Mouse (Mus musculus): ENCODE measurements around the gene Med1. TPM values are rescaled to one million over a fixed set of nuclear protein-coding genes. Genes with fewer than 3 reads are reported as not detected.

The Med1 gene
- polyA plus RNA-seq, 1 experiment from 2014 or later = 84.7 TPM

DNA sequence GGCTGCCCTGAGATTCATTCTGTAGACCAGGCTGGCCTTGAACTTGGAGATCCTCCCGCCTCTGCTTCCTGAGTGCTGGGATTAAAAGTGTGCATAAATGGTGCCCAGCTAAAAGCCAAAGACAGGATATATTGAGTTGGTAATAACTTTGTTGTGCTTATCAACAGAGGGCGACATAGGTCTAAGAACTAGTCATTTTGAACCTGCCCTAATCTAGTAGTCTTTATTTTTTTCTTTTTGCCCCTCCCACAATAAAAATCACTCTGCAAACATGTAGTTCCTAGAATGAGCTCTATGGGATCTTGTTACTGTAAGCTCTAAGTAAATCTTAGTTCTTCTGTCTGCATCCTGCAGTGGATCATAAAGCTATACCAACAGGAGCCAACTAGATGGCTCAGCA is 50.5 kb downstream of the Med1 start:
- H3K36me3 ChIP-seq = no peaks in the 10 kb centered on the region; the same call in 1 of the 2 replicates
- H3K27ac ChIP-seq (replicated peaks) = no peak overlapping the region
- no peak overlapping the region for H3K4me3 ChIP-seq
- H3K4me1 ChIP-seq = peaks cover 7% of the 10 kb centered on the region
- H3K4me2 ChIP-seq (replicated peaks) = no peak overlapping the region
- no peaks in the 10 kb centered on the region for H3K27me3 ChIP-seq
- no peaks in the 10 kb centered on the region for H3K9me3 ChIP-seq
- WGBS = 89% methylated on average over 2 of the region's 2 CpGs
- no peak for ATAC-seq (ENCODE audit: low FRiP score, low read depth)
- no peak overlapping the region for H3K9ac ChIP-seq (replicated peaks)

DNA sequence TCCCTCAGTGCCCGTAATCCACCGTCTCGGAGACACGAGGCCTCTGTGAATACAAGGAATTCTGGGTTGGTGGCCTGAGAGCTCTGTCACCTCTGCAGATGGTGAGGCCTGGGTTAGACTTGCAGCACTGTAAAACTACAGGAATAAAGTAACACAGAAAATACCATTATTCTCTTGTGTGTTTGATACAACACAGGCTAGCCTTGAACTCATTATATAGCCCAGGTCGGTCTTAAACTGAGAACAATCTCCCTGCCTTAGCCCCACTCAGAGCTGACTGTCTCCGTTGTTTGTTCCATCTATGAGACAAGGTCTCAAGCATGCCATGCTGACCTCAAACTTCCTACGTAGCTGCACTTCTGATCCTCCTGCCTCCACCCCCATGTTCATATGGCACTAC is 54.2 kb downstream of the Med1 start:
- ATAC-seq (ENCODE audit: low FRiP score, low read depth) = no peak
- WGBS = 85% methylated on average over 7 of the region's 7 CpGs

DNA sequence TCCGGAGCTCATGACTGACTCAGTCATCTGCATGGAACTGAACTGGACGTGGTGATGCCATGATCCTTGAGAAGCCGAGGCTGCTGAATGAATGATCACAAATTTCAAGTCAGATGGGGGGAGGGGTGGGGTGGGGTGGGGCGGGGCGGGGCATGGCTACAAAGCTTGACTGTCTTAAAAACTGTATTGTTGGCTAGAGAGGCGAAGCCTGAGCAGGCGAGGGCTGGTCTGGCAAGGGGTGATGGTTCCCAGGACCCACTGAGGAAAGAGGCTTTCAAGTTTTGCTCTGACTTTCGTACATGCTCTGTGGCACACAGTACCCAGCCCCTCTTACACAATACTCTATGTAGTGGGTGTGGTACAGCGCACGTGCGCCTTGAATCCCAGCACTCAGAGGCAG is 55.3 kb downstream of the Med1 start:
- H3K36me3 ChIP-seq = peaks cover 4% of the 10 kb centered on the region; the same call in 1 of the 2 replicates
- H3K4me2 ChIP-seq (replicated peaks) = no peak overlapping the region
- H3K9ac ChIP-seq (replicated peaks) = no peak overlapping the region
- no peak for ATAC-seq (ENCODE audit: low FRiP score, low read depth)
- H3K27me3 ChIP-seq = no peaks in the 10 kb centered on the region
- WGBS = 89% methylated on average over 11 of the region's 11 CpGs
- no peaks in the 10 kb centered on the region for H3K4me1 ChIP-seq
- H3K4me3 ChIP-seq = no peak overlapping the region
- no peaks in the 10 kb centered on the region for H3K9me3 ChIP-seq
- H3K27ac ChIP-seq (replicated peaks) = no peak overlapping the region

More for the DNA sequence above, 54.2 kb downstream of the Med1 start:
- peaks cover 4% of the 10 kb centered on the region; the same call in 1 of the 2 replicates for H3K36me3 ChIP-seq
- no peak overlapping the region for H3K4me3 ChIP-seq
- H3K4me1 ChIP-seq = no peaks in the 10 kb centered on the region
- no peak overlapping the region for H3K4me2 ChIP-seq (replicated peaks)
- H3K9ac ChIP-seq (replicated peaks) = no peak overlapping the region
- no peak overlapping the region for H3K27ac ChIP-seq (replicated peaks)
- H3K9me3 ChIP-seq = no peaks in the 10 kb centered on the region
- no peaks in the 10 kb centered on the region for H3K27me3 ChIP-seq

DNA sequence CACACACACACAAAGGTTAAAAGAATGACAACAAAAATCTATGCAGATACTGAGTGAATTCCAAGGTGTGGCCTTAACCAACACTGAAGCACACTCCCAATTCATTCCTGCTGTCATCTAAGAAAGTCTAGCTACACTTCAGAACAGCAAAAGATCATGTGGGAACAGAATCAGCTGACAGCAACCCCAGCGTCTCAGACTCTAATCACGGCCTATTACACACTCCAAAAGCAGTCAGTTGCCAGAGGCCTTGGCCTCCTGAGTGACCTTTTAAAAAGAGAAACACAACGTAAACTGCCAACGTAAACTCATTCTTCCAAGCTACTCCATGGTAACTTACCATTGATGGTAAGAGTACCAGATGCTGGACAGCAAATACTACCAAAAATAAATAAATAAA is 58.1 kb downstream of the Med1 start:
- 0 out of 2 replicates have a peak, but pooled peaks cover 2% of the 10 kb centered on the region for H3K4me1 ChIP-seq
- WGBS = 80% methylated on average over 4 of the region's 4 CpGs
- no peak overlapping the region for H3K4me2 ChIP-seq (replicated peaks)
- no peaks in the 10 kb centered on the region for H3K9me3 ChIP-seq
- H3K9ac ChIP-seq (replicated peaks) = no peak overlapping the region
- 0 out of 2 replicates have a peak, but pooled peaks cover 4% of the 10 kb centered on the region for H3K36me3 ChIP-seq
- no peak for ATAC-seq (ENCODE audit: low FRiP score, low read depth)
- H3K4me3 ChIP-seq = no peak overlapping the region
- H3K27ac ChIP-seq (replicated peaks) = no peak overlapping the region
- no peaks in the 10 kb centered on the region for H3K27me3 ChIP-seq

DNA sequence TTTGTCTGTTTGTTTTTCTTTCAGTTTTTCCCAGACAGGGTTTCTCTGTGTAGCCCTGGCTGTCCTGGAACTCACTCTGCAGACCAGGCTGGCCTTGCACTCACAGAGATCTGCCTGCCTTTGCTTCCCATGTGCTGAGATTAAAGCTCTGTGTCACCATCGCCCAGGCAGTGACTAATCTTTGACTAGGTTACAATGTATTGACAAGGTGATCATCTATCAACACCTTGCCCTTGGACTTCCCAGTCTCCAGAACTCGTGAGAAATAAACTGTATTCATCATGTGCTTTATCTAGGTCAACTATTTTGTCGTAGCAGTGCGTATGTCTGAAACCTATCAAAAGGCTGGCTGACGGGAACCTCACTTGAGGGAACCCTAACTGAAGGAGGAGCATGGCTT is 69.7 kb downstream of the Med1 start:
- Histone ChIP-seq H3K4me2 (replicated peaks) (no peak overlapping the region), H3K27me3 (no peaks in the 10 kb centered on the region), H3K9ac (replicated peaks) (no peak overlapping the region), H3K4me3 (no peak overlapping the region), H3K27ac (replicated peaks) (no peak overlapping the region), H3K4me1 (no peaks in the 10 kb centered on the region), H3K9me3 (no peaks in the 10 kb centered on the region), H3K36me3 (peaks cover 32% of the 10 kb centered on the region)
- no peak for ATAC-seq (ENCODE audit: low FRiP score, low read depth)
- 90% methylated on average over 5 of the region's 5 CpGs for WGBS

DNA sequence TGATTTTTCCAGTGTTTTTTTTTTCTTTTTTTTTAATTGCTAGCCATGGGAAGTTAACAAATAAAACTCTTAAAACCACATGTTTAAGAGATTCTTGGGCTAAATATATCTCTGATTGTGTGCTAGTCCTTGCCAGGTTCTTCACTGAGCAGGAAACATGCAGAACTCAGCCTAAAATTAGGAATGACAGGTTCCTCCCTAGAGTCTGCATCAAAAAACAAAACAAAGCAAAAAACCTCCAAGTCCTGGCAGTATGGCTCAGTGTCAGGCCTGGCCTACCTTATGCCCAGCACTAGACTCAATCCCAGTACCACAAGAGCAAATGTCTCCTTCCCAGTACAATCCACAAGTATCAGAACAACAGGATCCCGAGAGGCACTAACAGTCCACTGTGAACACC is 78.7 kb downstream of the Med1 start:
- Histone ChIP-seq H3K4me3 (no peak overlapping the region), H3K9me3 (no peaks in the 10 kb centered on the region), H3K27ac (replicated peaks) (no peak overlapping the region), H3K4me1 (no peaks in the 10 kb centered on the region), H3K4me2 (replicated peaks) (no peak overlapping the region), H3K36me3 (peaks cover 44% of the 10 kb centered on the region), H3K27me3 (no peaks in the 10 kb centered on the region), H3K9ac (replicated peaks) (no peak overlapping the region)
- ATAC-seq (ENCODE audit: low FRiP score, low read depth) = no peak
- WGBS = 97% methylated on average over 1 of the region's 1 CpGs

DNA sequence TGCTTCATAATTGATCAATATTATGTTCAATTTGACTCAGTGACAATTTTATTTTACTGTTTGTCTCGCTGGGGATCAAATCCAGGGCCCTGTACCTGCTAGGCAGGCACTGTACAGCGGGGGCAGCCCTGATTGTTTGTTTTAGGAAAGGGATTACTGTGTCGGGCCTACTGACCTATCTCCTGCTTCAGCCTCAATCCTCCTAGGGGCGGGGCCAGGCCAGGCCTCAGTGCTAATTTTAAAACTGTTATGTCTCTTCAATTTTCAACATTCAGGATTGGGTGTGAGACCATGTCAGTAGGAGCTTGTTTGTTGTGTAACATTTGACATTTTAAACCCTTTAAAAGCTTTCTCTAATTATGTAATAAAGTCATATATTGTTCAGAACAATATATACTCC is 79.6 kb downstream of the Med1 start:
- 50% methylated on average over 4 of the region's 4 CpGs for WGBS
- H3K36me3 ChIP-seq = peaks cover 48% of the 10 kb centered on the region

DNA sequence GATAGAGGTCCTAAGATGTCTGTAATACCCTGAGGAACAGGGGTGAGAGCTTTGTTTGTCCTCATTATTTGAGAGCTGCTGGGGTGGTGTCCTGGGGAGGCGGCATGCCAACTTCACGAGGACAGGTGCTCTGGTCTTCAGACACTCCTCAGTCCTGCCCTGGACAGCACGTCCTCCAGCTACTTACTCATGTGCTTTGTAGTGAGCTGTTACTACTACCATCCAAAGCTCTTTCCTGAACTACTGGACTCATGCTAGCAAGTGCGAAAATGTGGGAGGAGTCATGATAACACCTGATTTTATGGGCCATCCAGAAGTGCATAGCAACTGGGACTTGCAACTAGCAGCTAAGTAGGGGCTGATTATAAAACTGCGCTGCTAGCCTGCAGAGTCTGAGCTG is 83.4 kb downstream of the Med1 start:
- H3K36me3 ChIP-seq = peaks cover 63% of the 10 kb centered on the region

More for the DNA sequence above, 79.6 kb downstream of the Med1 start:
- Histone ChIP-seq H3K27ac (replicated peaks) (no peak overlapping the region), H3K4me2 (replicated peaks) (no peak overlapping the region), H3K4me1 (no peaks in the 10 kb centered on the region), H3K9ac (replicated peaks) (no peak overlapping the region), H3K27me3 (no peaks in the 10 kb centered on the region), H3K4me3 (no peak overlapping the region), H3K9me3 (no peaks in the 10 kb centered on the region)
- ATAC-seq (ENCODE audit: low FRiP score, low read depth) = no peak

More for the DNA sequence above, 83.4 kb downstream of the Med1 start:
- H3K9ac ChIP-seq (replicated peaks) = no peak overlapping the region
- no peak overlapping the region for H3K27ac ChIP-seq (replicated peaks)
- no peak for ATAC-seq (ENCODE audit: low FRiP score, low read depth)
- 88% methylated on average over 5 of the region's 5 CpGs for WGBS
- no peaks in the 10 kb centered on the region for H3K9me3 ChIP-seq
- no peaks in the 10 kb centered on the region for H3K27me3 ChIP-seq
- H3K4me1 ChIP-seq = no peaks in the 10 kb centered on the region
- H3K4me3 ChIP-seq = no peak overlapping the region
- no peak overlapping the region for H3K4me2 ChIP-seq (replicated peaks)

Small RNA genes within 50 kb of the gene (microRNA-seq; reads per million reads assigned to microRNA genes)
- gene Gm27399 = not detected

Other genes starting within 250 kb of the Med1 start
- gene Plxdc1, start 206.8 kb downstream of the Med1 start, polyA plus RNA-seq (2016; fragmentation: Nextera tagmentation; extraction: Ambion mirVana) = 0.34 and 0.48 TPM in 2 replicates
- gene Arl5c, start 197.1 kb downstream of the Med1 start, polyA plus RNA-seq (2016; fragmentation: Nextera tagmentation; extraction: Ambion mirVana) = 6.3 and 7.4 TPM in 2 replicates
- gene Cacnb1, start 170.3 kb downstream of the Med1 start, polyA plus RNA-seq (2016; fragmentation: Nextera tagmentation; extraction: Ambion mirVana) = 34.3 and 35.2 TPM in 2 replicates
- 741 and 746 TPM in 2 replicates for gene Rpl19, start 166.6 kb downstream of the Med1 start, polyA plus RNA-seq (2016; fragmentation: Nextera tagmentation; extraction: Ambion mirVana)
- 0.62 and 0.73 TPM in 2 replicates for gene Stac2, start 139.8 kb downstream of the Med1 start, polyA plus RNA-seq (2016; fragmentation: Nextera tagmentation; extraction: Ambion mirVana)
- 35.2 and 36.4 TPM in 2 replicates for gene Fbxl20, start 42.9 kb downstream of the Med1 start, polyA plus RNA-seq (2016; fragmentation: Nextera tagmentation; extraction: Ambion mirVana)
- gene Cdk12, start 9.8 kb upstream of the Med1 start, polyA plus RNA-seq (2016; fragmentation: Nextera tagmentation; extraction: Ambion mirVana) = 14.1 and 16.7 TPM in 2 replicates
- gene Neurod2, start 136.4 kb upstream of the Med1 start, polyA plus RNA-seq (2016; fragmentation: Nextera tagmentation; extraction: Ambion mirVana) = 1.3 and 2.3 TPM in 2 replicates
- gene Ppp1r1b, start 155.1 kb upstream of the Med1 start, polyA plus RNA-seq (2016; fragmentation: Nextera tagmentation; extraction: Ambion mirVana) = 1.2 and 1.4 TPM in 2 replicates
- 46.9 and 52.0 TPM in 2 replicates for gene Stard3, start 165.1 kb upstream of the Med1 start, polyA plus RNA-seq (2016; fragmentation: Nextera tagmentation; extraction: Ambion mirVana)
- 0.19 and 0.33 TPM in 2 replicates for gene Tcap, start 190.5 kb upstream of the Med1 start, polyA plus RNA-seq (2016; fragmentation: Nextera tagmentation; extraction: Ambion mirVana)
- gene Pnmt, start 193.2 kb upstream of the Med1 start, polyA plus RNA-seq (2016; fragmentation: Nextera tagmentation; extraction: Ambion mirVana) = 0.15 TPM in 1 of 2 replicates, not detected in the other
- 9.0 and 9.3 TPM in 2 replicates for gene Pgap3, start 207.2 kb upstream of the Med1 start, polyA plus RNA-seq (2016; fragmentation: Nextera tagmentation; extraction: Ambion mirVana)
- gene Erbb2, start 219.2 kb upstream of the Med1 start, polyA plus RNA-seq (2016; fragmentation: Nextera tagmentation; extraction: Ambion mirVana) = 14.9 and 17.4 TPM in 2 replicates
- 158 and 163 TPM in 2 replicates for gene Mien1, start 245.7 kb upstream of the Med1 start, polyA plus RNA-seq (2016; fragmentation: Nextera tagmentation; extraction: Ambion mirVana)

All from midbrain, embryonic 12.5 days (tissue).